Mouse (Mus musculus): ENCODE measurements around the gene Pde11a. TPM values are rescaled to one million over a fixed set of nuclear protein-coding genes. Genes with fewer than 3 reads are reported as not detected.
A peak's percentile ranks its signal among the peaks of the same experiment; 100 is the strongest.

The Pde11a gene
- polyA plus RNA-seq, 1 experiment from 2014 or later, result 0.73 TPM

DNA sequence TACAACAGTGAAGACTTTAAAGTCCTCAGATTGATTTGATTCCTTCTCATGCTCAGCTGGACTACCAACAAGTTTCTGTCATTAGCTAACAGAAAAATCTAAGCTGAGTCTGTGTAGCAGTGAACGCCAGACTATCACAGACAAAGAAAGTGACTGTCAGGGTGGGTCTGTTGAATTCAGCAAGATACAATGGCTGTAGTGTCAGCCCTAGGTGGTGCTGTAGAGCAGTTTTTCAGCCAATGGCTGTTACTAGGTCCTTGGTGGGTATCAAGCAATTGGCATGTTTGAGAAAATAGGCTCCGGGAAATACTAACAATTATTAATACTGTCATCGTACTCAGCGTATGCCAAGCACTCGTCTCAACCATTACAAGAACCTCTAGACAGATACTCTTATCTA is 274.5 kb downstream of the Pde11a start:
- Histone ChIP-seq H3K27ac (ENCODE audit: low read length) (no peak overlapping the region), H3K9me3 (ENCODE audit: control insufficient read depth, low read length) (no peaks in the 10 kb centered on the region), H3K27me3 (replicated peaks; ENCODE audit: control insufficient read depth, insufficient read depth, low read length) (no peaks in the 10 kb centered on the region), H3K4me3 (replicated peaks; ENCODE audit: low read length) (no peak overlapping the region), H3K36me3 (ENCODE audit: control insufficient read depth, insufficient read depth) (no peaks in the 10 kb centered on the region), H3K4me1 (replicated peaks; ENCODE audit: control insufficient read depth, insufficient read depth, low read length) (0 out of 2 replicates have a peak, but pooled peaks cover 2% of the 10 kb centered on the region), H3K4me2 (ENCODE audit: low read length) (no peak overlapping the region), H3K9ac (replicated peaks; ENCODE audit: low read depth, low read length) (no peak overlapping the region)
- WGBS, result 75% methylated on average over 5 of the region's 5 CpGs
- peak; percentile 54; the same call in 1 of the 2 replicates for ATAC-seq

DNA sequence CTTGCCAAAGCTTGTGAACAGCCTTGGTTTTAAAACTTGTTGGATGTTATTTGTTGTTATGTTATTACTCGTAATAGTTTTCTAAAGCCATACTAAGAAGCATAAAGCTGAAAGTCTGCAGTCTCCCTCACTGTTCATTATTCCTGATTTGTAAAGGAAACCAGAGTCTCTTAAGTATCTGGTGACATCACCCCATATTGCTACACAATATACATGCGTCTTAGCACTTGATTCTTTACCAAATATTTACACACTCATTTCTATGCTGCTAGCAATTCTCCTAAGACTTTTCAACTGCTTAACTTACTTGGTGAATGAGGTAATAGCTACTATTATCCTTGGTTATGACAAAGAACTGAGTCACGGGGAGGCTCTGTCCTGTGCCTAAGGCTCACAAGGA is 278.4 kb downstream of the Pde11a start:
- H3K4me3 ChIP-seq (replicated peaks; ENCODE audit: low read length), result no peak overlapping the region
- 0 out of 2 replicates have a peak, but pooled peaks cover 2% of the 10 kb centered on the region for H3K4me1 ChIP-seq (replicated peaks; ENCODE audit: control insufficient read depth, insufficient read depth, low read length)
- H3K36me3 ChIP-seq (ENCODE audit: control insufficient read depth, insufficient read depth), result no peaks in the 10 kb centered on the region
- no peak for ATAC-seq
- H3K4me2 ChIP-seq (ENCODE audit: low read length), result no peak overlapping the region
- no peaks in the 10 kb centered on the region for H3K9me3 ChIP-seq (ENCODE audit: control insufficient read depth, low read length)
- H3K9ac ChIP-seq (replicated peaks; ENCODE audit: low read depth, low read length), result no peak overlapping the region
- no peaks in the 10 kb centered on the region for H3K27me3 ChIP-seq (replicated peaks; ENCODE audit: control insufficient read depth, insufficient read depth, low read length)
- 63% methylated on average over 3 of the region's 3 CpGs for WGBS
- no peak overlapping the region for H3K27ac ChIP-seq (ENCODE audit: low read length)

GRCm38 (mm10) chr2:76059595-76059994 is 279.0 kb downstream of the Pde11a start:
- ATAC-seq, result no peak
- H3K9ac ChIP-seq (replicated peaks; ENCODE audit: low read depth, low read length), result no peak overlapping the region
- no peak overlapping the region for H3K4me3 ChIP-seq (replicated peaks; ENCODE audit: low read length)
- H3K4me2 ChIP-seq (ENCODE audit: low read length), result no peak overlapping the region
- H3K27ac ChIP-seq (ENCODE audit: low read length), result no peak overlapping the region
- H3K9me3 ChIP-seq (ENCODE audit: control insufficient read depth, low read length), result no peaks in the 10 kb centered on the region
- H3K36me3 ChIP-seq (ENCODE audit: control insufficient read depth, insufficient read depth), result no peaks in the 10 kb centered on the region
- 0 out of 2 replicates have a peak, but pooled peaks cover 2% of the 10 kb centered on the region for H3K4me1 ChIP-seq (replicated peaks; ENCODE audit: control insufficient read depth, insufficient read depth, low read length)
- no peaks in the 10 kb centered on the region for H3K27me3 ChIP-seq (replicated peaks; ENCODE audit: control insufficient read depth, insufficient read depth, low read length)
- WGBS, result 59% methylated on average over 10 of the region's 10 CpGs

DNA sequence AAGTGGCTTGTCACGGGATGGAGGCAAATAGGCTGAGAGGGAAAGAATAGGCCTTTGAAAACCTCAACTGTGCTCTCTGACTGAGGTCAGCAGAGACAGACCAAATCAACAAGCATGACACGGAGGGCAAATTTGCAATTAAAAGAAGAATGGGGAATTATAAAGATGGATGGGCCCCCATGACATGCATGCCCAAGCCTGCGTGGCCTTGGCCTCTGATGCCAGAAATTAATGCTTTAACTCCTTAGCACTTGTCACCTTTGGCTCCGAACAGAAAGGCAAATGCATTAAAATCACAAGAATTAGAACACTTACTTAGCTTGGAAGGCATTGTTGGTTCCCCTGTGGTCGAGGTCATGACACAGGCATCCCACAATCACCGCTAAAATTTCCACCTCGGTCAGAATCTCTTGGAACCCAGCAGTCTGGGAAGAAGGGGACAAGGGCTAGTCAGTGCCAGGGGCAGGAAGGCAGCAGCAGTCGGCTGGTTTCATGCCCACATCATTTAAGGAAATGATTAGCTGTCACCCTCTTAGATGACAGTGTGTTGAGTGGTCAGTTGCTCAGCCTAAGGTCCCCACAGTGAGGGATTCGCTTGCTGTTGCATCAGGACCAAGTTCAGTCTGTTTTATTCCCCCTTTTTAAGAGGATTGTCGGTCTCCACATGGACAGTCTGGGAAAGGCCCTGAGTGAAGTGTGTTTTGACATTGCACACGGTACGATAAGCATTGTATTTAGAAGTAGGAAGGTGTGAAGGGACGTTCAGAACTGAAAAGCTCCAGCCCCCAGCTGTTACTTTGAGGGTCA is 279.7 kb downstream of the Pde11a start:
- WGBS, result 53% methylated on average over 13 of the region's 13 CpGs
- no peaks in the 10 kb centered on the region for H3K36me3 ChIP-seq (ENCODE audit: control insufficient read depth, insufficient read depth)
- H3K4me2 ChIP-seq (ENCODE audit: low read length), result no peak overlapping the region
- no peak overlapping the region for H3K27ac ChIP-seq (ENCODE audit: low read length)
- no peak overlapping the region for H3K4me3 ChIP-seq (replicated peaks; ENCODE audit: low read length)
- ATAC-seq, result no peak
- no peak overlapping the region for H3K9ac ChIP-seq (replicated peaks; ENCODE audit: low read depth, low read length)
- no peaks in the 10 kb centered on the region for H3K27me3 ChIP-seq (replicated peaks; ENCODE audit: control insufficient read depth, insufficient read depth, low read length)
- 0 out of 2 replicates have a peak, but pooled peaks cover 2% of the 10 kb centered on the region for H3K4me1 ChIP-seq (replicated peaks; ENCODE audit: control insufficient read depth, insufficient read depth, low read length)
- H3K9me3 ChIP-seq (ENCODE audit: control insufficient read depth, low read length), result no peaks in the 10 kb centered on the region

DNA sequence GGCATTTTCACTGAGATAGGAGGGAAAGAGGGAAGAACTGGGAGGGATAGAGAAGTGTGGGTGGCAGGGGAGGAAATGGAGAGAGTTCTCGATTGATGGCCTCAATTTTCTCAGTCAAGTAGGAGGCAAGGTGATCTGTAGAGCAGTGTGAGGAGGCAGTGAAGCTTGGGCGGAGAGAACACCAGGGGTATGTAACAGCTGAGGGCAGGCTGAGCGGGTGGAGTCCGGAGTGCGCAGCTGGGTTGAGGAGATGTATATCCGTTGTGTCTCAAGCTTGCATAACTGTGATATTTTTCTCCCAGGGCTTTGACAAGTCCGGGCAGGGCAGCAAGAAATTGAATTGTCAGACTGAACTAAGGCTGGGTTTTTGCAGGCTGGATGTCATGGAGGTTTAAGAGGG is 281.0 kb downstream of the Pde11a start:
- no peak for ATAC-seq
- H3K4me2 ChIP-seq (ENCODE audit: low read length), result no peak overlapping the region
- H3K9ac ChIP-seq (replicated peaks; ENCODE audit: low read depth, low read length), result no peak overlapping the region
- no peaks in the 10 kb centered on the region for H3K36me3 ChIP-seq (ENCODE audit: control insufficient read depth, insufficient read depth)
- no peaks in the 10 kb centered on the region for H3K9me3 ChIP-seq (ENCODE audit: control insufficient read depth, low read length)
- 90% methylated on average over 7 of the region's 7 CpGs for WGBS
- H3K27ac ChIP-seq (ENCODE audit: low read length), result no peak overlapping the region
- H3K27me3 ChIP-seq (replicated peaks; ENCODE audit: control insufficient read depth, insufficient read depth, low read length), result no peaks in the 10 kb centered on the region
- H3K4me1 ChIP-seq (replicated peaks; ENCODE audit: control insufficient read depth, insufficient read depth, low read length), result 0 out of 2 replicates have a peak, but pooled peaks cover 2% of the 10 kb centered on the region
- H3K4me3 ChIP-seq (replicated peaks; ENCODE audit: low read length), result no peak overlapping the region

DNA sequence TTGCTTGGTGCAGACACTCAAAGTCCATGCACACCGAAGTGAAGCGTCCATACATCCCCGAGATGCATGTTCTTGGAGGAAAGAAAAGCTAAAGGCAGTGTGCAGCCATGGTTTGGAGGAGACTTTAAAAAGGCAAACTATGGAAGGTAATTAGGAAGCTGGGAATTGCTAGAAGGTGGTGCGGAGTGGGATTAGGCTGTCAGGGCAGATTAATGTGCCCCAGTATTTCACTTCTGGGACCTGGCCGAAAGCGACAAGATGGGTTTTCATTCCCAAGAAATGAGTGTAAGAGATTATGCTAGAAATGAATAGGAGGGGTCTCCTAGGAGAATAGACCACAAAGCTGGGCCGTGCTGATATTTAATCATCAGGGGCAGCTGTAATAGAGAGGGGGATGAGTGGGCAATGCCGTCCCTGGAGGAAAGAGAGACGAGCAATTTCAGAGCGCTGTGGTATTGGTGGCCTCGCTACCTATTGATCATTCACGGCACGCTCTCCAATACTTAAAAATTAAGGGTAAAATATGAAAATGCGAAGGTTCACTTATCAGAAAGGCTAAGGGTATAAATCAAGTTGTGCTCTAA is 284.7 kb downstream of the Pde11a start:
- no peaks in the 10 kb centered on the region for H3K9me3 ChIP-seq (ENCODE audit: control insufficient read depth, low read length)
- ATAC-seq, result no peak
- 84% methylated on average over 14 of the region's 14 CpGs for WGBS
- H3K27ac ChIP-seq (ENCODE audit: low read length), result no peak overlapping the region
- H3K4me2 ChIP-seq (ENCODE audit: low read length), result no peak overlapping the region
- 0 out of 2 replicates have a peak, but pooled peaks cover 2% of the 10 kb centered on the region for H3K4me1 ChIP-seq (replicated peaks; ENCODE audit: control insufficient read depth, insufficient read depth, low read length)
- no peaks in the 10 kb centered on the region for H3K27me3 ChIP-seq (replicated peaks; ENCODE audit: control insufficient read depth, insufficient read depth, low read length)
- H3K9ac ChIP-seq (replicated peaks; ENCODE audit: low read depth, low read length), result no peak overlapping the region
- no peaks in the 10 kb centered on the region for H3K36me3 ChIP-seq (ENCODE audit: control insufficient read depth, insufficient read depth)
- no peak overlapping the region for H3K4me3 ChIP-seq (replicated peaks; ENCODE audit: low read length)

GRCm38 (mm10) chr2:76052897-76053505 is 285.6 kb downstream of the Pde11a start:
- Histone ChIP-seq H3K27ac (ENCODE audit: low read length) (no peak overlapping the region), H3K4me2 (ENCODE audit: low read length) (no peak overlapping the region), H3K9me3 (ENCODE audit: control insufficient read depth, low read length) (no peaks in the 10 kb centered on the region), H3K4me1 (replicated peaks; ENCODE audit: control insufficient read depth, insufficient read depth, low read length) (0 out of 2 replicates have a peak, but pooled peaks cover 2% of the 10 kb centered on the region), H3K27me3 (replicated peaks; ENCODE audit: control insufficient read depth, insufficient read depth, low read length) (no peaks in the 10 kb centered on the region), H3K4me3 (replicated peaks; ENCODE audit: low read length) (no peak overlapping the region), H3K36me3 (ENCODE audit: control insufficient read depth, insufficient read depth) (no peaks in the 10 kb centered on the region), H3K9ac (replicated peaks; ENCODE audit: low read depth, low read length) (no peak overlapping the region)
- WGBS, result 83% methylated on average over 1 of the region's 1 CpGs
- no peak for ATAC-seq

DNA sequence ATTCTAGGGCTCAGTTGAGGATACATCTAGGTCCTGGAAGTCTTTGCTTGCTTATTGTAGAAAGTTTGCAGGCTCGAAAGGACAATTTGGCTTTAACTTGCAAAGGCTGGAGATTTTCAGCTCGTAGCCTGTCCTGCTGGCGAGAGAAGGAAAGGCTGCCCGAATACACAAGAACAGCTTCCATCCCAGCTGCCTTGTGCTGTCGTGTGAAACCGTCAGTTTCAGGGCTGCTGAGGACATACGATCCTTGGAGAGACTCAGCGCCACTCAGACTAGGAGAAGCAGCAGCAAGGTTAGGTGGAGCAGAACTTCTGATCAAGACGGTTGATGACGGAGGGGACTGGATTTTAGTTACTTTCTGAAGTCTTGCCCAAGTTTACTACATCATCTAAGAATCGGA is 287.2 kb downstream of the Pde11a start:
- no peaks in the 10 kb centered on the region for H3K9me3 ChIP-seq (ENCODE audit: control insufficient read depth, low read length)
- no peak overlapping the region for H3K4me3 ChIP-seq (replicated peaks; ENCODE audit: low read length)
- H3K27me3 ChIP-seq (replicated peaks; ENCODE audit: control insufficient read depth, insufficient read depth, low read length), result no peaks in the 10 kb centered on the region
- ATAC-seq, result no peak
- no peak overlapping the region for H3K27ac ChIP-seq (ENCODE audit: low read length)
- no peaks in the 10 kb centered on the region for H3K36me3 ChIP-seq (ENCODE audit: control insufficient read depth, insufficient read depth)
- H3K4me2 ChIP-seq (ENCODE audit: low read length), result no peak overlapping the region
- peaks cover 7% of the 10 kb centered on the region; the same call in 1 of the 2 replicates for H3K4me1 ChIP-seq (replicated peaks; ENCODE audit: control insufficient read depth, insufficient read depth, low read length)
- H3K9ac ChIP-seq (replicated peaks; ENCODE audit: low read depth, low read length), result no peak overlapping the region
- WGBS, result 78% methylated on average over 11 of the region's 11 CpGs

GRCm38 (mm10) chr2:76050911-76051310 is 287.7 kb downstream of the Pde11a start:
- WGBS, result 57% methylated on average over 4 of the region's 4 CpGs
- H3K27ac ChIP-seq (ENCODE audit: low read length), result no peak overlapping the region
- no peaks in the 10 kb centered on the region for H3K27me3 ChIP-seq (replicated peaks; ENCODE audit: control insufficient read depth, insufficient read depth, low read length)
- no peak for ATAC-seq
- H3K9me3 ChIP-seq (ENCODE audit: control insufficient read depth, low read length), result no peaks in the 10 kb centered on the region
- H3K4me2 ChIP-seq (ENCODE audit: low read length), result no peak overlapping the region
- no peak overlapping the region for H3K4me3 ChIP-seq (replicated peaks; ENCODE audit: low read length)
- H3K4me1 ChIP-seq (replicated peaks; ENCODE audit: control insufficient read depth, insufficient read depth, low read length), result peaks cover 7% of the 10 kb centered on the region; the same call in 1 of the 2 replicates
- H3K36me3 ChIP-seq (ENCODE audit: control insufficient read depth, insufficient read depth), result no peaks in the 10 kb centered on the region
- H3K9ac ChIP-seq (replicated peaks; ENCODE audit: low read depth, low read length), result no peak overlapping the region

Measured in forebrain, embryonic 16.5 days (tissue).